Mouse (Mus musculus) lung, adult 18-20 months (tissue): ENCODE results near the gene Ptpn13.

Experiments
- DNase-seq, 2 experiments: peaks; one replicate each; pipeline ENCODE4 v3.0.0; 2022; ENCODE audit warnings: mixed read lengths in 2 of 2

Gene Ptpn13

DNA sequence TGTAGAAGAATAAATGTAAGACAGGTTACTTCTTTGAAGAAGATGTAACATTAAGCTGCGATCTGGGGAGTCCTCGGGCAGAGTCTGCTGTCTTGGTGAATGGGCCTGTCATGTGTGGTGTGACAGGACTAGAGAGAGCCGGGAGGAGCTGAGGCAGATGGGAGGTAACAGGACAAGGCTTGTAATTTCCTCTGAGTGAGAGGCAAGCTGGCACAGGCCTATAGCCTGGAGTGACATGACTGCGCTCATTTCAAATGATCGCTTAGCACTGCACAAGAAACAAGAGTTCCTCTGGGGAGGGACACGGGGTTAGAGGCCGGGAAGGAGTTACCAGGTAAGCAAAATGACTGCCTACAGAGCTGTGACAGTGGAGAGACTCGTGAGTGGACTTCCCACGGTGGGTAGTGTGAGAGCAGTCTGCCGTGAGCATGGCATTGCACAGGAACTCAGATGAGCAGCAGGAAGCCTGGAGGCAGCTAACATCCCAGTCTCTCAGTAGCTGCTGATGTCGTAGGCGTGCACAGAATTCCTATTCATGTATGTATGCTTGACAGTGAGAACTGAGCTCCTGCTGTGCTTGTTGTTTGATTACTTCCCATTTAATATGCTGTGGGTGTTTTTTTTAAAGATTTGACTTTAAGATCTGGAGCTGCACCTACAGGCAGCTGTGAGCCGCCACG is 171.6 kb downstream of the Ptpn13 start:
- no peak for DNase-seq

DNA sequence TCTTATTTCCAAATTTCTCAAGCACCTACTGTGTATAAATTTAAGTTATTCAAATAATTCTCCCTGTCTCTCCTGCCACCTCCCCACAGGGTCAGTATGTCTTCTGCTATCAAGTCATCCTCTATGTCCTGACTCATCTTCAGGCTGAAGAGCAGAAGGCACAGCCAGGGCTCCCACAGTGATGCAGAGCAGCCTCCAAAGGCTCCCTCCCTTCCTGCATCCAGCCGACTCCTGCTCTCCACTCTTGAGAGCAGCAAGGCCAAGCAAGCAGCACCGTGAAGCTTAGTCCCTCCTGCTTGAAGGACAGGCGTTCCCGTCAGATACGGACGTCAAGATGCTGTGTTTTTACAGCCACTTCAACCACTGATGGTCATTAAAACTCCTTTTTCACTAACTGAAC is 172.6 kb downstream of the Ptpn13 start:
- DNase-seq, result no peak

DNA sequence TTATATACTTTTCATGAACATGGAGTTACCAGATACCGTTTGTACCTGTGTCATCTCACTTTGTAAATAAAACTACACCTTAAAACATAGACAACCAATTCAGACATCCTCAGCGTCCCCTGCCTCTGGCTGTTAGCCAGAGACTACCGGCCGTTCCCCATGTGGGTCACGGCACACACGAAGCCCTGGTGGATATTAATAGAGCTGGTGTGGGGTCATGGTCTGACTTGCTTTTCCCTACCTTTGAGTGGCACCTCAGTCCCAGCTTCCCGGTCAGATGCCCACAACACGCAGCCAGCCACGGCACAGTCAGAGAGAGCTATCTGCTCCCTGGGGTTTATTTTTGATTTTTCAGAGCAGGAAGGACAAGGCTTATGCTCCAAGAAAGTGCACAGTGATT is 173.3 kb downstream of the Ptpn13 start:
- no peak for DNase-seq

- no peak for DNase-seq
Measured at GRCm38 (mm10) chr5:103598881-103599280, 173.9 kb downstream of the Ptpn13 start.

- DNase-seq, result no peak
Measured at GRCm38 (mm10) chr5:103603115-103603893, 178.3 kb downstream of the Ptpn13 start.

GRCm38 (mm10) chr5:103605707-103606106 is 180.7 kb downstream of the Ptpn13 start:
- DNase-seq, result no peak

GRCm38 (mm10) chr5:103610148-103610547 is 185.2 kb downstream of the Ptpn13 start:
- DNase-seq, result peak in 1 of 2 experiments; percentile 46

DNA sequence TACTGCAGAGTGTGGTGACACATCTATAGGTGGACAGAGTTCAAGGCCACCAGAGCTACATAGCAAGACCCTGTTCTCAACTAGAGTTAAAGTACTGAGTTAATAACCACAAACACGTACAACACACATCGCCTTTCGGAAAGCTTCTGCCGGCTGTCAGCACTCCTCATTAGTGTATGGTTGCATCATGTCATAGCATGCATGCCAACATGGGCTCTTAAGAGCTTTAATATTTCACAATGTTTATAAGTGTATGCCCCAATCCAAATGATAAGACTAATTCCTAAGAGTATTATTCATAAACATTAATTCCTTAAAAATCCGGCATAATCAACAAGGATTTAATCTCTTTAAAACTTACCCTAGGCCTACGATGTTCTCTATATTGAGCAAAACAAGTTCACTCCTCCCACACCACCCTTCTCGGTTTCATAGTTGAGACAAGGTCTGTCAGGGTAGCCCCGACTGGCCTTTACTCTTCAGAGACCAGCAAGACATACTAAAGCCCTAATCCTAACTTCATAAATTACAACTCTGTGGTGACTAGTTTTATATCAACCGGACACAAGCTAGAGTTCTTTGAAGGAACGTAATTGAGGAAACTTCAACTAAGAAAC is 186.0 kb downstream of the Ptpn13 start:
- DNase-seq, result peak; percentile 49 to 72

DNA sequence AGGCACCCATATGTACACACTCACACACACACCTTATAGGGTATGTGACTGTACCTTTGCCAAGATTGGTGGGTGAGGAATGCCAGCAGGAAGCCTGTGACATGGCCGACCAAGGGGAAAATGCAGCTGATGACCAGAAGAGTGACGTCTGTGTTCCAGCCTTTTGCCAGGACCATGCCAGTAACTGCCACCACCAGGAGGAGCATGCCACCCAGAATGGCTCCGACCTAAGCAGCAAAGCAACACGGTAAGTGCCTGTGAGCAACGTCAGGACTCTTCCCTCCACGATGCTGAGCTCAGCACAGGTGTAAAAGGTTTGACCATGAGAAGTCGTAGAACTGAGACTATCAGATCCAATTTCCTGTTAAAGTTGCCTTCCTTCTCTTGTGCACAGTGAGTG is 187.3 kb downstream of the Ptpn13 start:
- DNase-seq, result peak; percentile 42 to 45

- DNase-seq, result no peak
Measured at GRCm38 (mm10) chr5:103614356-103614755, 189.4 kb downstream of the Ptpn13 start.

DNA sequence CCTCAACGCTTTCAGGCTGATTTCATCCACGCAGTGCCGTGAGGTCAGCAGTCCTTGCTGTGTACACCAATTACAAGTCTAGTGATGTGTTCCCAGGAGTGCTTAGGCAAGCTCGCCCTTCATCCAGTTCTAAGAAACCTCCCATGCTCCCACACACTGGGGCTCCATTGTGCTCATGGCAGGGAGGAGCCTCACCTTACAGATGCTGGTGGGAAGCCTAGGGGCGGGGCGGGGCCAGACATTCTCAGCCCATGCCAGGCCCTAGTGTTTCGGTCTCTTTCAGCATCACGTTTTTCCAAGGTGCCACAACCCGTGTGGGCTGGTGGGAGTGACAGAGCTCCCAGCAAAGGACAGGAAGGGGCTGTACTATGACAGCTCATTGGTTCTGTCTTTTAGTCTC is 192.2 kb downstream of the Ptpn13 start:
- DNase-seq, result no peak

DNA sequence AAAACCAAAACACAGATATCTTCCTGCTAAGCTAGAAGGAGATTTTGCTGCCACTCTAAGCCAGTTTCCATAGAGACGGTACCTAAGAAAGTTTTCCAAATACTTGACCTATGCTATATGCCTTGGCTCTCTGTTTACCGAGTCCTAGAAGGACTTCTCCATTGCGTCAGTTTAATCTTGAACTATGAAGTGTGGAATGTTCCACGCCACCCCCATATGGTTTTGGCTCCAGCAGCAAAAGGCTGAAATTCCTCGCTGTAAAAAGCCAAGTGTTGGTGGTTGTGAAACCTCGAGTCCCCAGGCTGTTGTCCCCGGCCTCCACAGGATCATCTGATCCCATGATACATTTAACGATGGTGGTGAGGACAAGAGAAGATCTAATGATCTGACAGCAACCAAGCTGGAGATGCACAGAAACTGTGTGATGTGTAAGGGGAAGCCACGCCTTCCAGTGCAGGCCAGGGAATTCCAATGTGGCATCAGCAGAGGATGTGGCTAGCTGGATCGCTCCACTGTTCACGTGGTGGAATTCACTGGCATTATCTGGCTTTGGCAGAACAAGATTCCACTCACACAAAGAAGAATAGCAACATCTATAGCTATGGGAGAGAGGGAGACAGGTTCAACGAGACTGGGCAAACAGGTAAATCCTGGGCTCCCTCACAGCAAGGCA is 195.4 kb downstream of the Ptpn13 start:
- DNase-seq, result peak; percentile 89 to 91

DNA sequence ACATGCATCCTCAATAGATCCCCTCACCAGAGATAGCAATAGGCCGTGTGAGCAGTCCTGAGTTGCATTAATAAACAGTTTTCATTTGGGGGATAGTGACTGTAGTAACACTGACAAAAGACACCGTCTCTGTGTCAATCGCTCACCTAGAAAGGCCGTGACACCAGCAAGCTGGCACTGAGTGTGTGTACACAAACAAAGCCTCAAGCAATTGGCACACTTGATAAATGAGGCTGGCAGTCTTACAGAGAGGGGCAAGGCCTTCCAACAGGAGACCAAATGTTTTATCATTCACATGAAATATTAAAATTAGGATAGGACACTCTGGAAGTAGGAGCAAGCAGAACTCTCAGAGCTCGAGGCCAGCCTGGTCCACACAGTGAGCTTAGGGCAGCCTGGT is 197.3 kb downstream of the Ptpn13 start:
- DNase-seq, result peak in 1 of 2 experiments; percentile 61

- peak; percentile 46 to 49 for DNase-seq
Measured at GRCm38 (mm10) chr5:103624831-103625230, 199.8 kb downstream of the Ptpn13 start.

DNA sequence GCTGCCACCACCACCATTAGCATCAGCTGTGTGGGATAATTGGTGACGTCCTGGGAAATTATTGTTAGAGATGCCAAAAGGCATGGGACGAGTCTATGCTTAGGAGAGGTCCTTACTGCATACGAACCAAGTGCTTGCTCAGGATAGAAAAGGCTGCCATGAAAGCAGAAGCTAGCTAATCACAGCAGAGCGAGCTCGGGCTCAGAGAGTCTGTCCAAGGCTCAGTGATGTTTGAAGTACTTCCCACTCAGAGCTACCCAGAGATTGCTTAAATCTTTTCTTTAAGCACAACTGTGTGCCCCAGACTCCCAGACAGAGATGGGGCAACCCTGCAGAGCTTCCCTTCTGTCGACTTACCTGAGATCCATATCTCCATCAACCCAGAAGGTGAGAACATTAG is 203.5 kb downstream of the Ptpn13 start:
- no peak for DNase-seq

- peak; percentile 92 to 94 for DNase-seq
Measured at GRCm38 (mm10) chr5:103629111-103629764, 204.2 kb downstream of the Ptpn13 start, which contains the start of gene Slc10a6. Gene Slc10a6, minus strand, starts transcription at chr5:103629403.

DNA sequence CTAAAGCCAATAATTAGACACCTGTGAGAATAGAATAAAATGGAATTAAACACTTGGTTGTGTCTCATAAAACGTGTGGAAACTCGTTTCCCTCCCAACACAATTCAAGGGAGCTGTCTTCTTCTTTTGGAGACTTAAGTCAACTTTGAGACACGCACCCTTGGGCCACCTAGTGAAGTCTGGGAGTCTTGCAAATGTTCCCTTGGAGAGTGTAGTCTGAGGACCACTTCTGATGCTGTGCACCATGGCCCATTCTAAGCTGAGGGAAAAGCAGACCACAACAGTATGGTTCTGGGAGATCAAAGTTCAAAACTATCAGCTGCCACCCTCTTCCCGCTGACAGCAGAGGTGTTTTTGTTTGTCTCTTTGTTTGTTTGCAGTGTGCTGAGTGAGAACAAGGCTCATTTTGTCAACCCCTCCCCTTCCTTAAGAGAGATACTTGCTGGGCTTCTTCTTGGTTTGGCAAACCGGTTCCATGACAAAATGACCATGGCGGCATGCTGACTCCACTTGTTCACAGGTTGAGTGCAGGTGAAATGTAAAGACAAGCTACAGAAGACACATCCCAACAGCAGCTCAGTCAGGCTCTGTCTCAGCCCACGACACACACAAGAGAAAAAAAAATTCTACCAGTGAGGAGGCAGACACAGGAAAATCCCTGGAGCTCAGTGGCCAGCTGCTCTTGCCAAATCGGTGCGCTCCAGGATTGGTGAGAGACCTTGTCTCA is 205.0 kb downstream of the Ptpn13 start:
- no peak for DNase-seq

DNA sequence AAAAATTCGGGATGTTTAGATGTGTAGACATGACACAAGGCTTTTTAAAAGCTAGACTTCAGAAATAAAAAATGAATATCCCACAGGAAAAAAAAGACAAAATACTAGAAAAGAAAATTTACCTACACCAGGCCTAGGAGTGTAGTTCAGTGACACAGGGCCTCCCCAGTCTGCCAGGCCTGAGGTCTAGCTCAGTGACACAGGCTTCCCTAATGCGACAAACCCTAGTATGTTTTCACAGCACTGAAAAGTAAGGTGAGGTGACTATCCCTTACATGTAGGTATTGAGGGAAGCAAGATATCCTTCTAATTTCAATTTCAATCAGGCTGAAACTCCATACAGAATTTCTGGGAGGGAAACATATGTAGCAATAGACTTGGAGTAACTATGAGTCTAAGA is 212.2 kb downstream of the Ptpn13 start:
- DNase-seq, result no peak

DNA sequence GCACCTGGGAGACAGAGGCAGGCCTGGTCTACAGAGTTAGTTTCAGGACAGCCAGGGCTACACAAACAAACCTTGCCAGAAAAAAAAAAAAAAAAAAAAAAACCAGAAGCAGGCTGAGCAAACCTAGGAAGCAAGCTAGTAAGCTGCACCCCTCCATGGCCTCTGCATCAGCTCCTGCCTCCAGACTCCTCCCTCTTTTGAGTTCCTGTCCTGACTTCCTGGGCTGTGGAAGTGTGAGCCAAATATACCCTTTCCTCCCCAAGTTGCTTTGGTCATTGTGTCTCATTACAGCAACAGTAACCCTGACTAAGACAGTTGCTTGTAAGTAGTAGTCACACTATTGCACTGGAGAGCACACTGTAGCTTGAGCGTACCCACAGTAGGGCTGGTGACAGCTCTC is 219.2 kb downstream of the Ptpn13 start:
- no peak for DNase-seq

DNA sequence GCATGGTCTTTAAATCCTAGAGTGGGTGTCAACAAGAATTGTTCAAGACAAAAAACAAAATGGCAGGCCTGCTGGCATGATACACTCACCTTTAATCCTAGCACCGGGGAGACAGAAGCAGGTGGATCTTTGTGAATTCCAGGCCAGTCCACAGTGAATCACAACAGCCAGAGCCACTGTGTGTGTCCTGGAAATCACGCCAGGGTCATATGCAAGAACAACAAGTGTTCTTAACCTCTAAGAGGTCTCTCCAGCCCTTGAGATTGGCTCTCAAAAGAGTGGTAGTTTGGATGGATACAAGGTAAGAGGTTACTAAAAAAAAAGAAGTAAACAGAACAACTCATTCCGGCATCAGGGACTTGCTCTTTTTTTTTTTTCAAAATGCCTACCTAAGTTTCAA is 222.3 kb downstream of the Ptpn13 start:
- peak; percentile 56 to 72 for DNase-seq
